Mouse (Mus musculus): ENCODE data around the gene Tor1aip2. TPM values are rescaled to one million over a fixed set of nuclear protein-coding genes. Genes with fewer than 3 reads are reported as not detected.

Tor1aip2 gene
- polyA plus RNA-seq, 1 experiment from 2014 or later: 91.7 TPM

DNA sequence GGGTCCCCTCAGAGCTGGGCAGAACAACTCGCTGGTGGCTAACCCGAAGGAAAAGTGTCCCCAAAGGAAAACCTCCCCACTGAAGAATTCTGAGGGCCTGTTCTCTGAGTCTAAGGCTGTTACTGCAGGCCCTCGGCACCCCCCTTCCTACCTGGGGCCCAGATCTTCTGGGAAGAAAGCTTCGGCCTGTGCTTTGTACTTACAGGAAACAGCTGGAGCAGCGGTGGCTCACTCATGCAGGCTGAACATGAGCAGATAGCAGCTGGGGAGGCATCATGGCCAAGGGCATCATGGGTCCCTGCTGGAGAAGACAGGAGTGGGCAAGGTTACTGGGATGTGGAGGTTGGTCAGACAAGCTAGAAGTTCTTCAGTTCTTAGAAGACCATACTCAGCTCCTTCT is 52.4 kb downstream of the Tor1aip2 start:
- H3K27ac ChIP-seq: no peak overlapping the region
- H3K9ac ChIP-seq: no peak overlapping the region
- peaks cover 17% of the 10 kb centered on the region for H3K4me1 ChIP-seq
- no peak overlapping the region for H3K4me2 ChIP-seq (replicated peaks)
- no peaks in the 10 kb centered on the region for H3K27me3 ChIP-seq
- H3K36me3 ChIP-seq: no peaks in the 10 kb centered on the region
- no peak overlapping the region for H3K4me3 ChIP-seq
- H3K9me3 ChIP-seq (replicated peaks): no peaks in the 10 kb centered on the region
- 82% methylated on average over 5 of the region's 5 CpGs for WGBS
- no peak for ATAC-seq (ENCODE audit: low FRiP score)

- Histone ChIP-seq H3K4me2 (replicated peaks) (no peak overlapping the region), H3K27me3 (no peaks in the 10 kb centered on the region), H3K4me1 (peaks cover 17% of the 10 kb centered on the region), H3K27ac (0 out of 2 replicates have a peak overlapping the region, but pooled peaks have one; percentile 1), H3K9ac (no peak overlapping the region), H3K36me3 (no peaks in the 10 kb centered on the region), H3K9me3 (replicated peaks) (no peaks in the 10 kb centered on the region), H3K4me3 (no peak overlapping the region)
- 64% methylated on average over 8 of the region's 8 CpGs for WGBS
- ATAC-seq (ENCODE audit: low FRiP score): peak; percentile 44; the same call in 1 of the 2 replicates
Measured at GRCm38 (mm10) chr1:156089561-156089960, 54.4 kb downstream of the Tor1aip2 start.

- WGBS: 45% methylated on average over 4 of the region's 4 CpGs
- Histone ChIP-seq H3K27me3 (no peaks in the 10 kb centered on the region), H3K9ac (no peak overlapping the region), H3K36me3 (no peaks in the 10 kb centered on the region), H3K4me3 (no peak overlapping the region), H3K4me2 (replicated peaks) (no peak overlapping the region), H3K4me1 (peaks cover 17% of the 10 kb centered on the region), H3K9me3 (replicated peaks) (no peaks in the 10 kb centered on the region), H3K27ac (peak overlapping the region; percentile 55)
- peak; percentile 94 for ATAC-seq (ENCODE audit: low FRiP score)
Measured at GRCm38 (mm10) chr1:156090042-156090441, 54.8 kb downstream of the Tor1aip2 start.

GRCm38 (mm10) chr1:156091811-156092210 is 56.6 kb downstream of the Tor1aip2 start:
- WGBS: 88% methylated on average over 4 of the region's 4 CpGs

DNA sequence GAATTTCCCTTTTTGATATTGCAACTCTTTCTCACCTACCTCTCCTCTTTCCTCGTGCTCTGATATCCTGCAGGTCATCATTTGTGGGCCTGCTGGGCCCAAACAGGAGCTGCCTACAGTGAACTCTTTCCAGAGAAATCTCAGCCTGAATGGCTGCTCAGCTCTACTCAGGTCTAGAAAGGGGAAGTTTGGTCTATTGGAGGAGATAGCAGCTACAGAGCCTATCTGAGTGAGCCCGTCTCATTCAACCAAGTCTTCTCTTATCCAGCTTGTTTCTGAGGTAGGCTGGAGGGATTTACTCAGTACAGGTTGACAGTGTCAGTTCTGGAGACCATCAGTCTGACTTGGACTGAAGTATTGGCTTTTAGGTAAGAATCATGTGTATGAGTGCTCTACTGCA is 68.6 kb downstream of the Tor1aip2 start:
- H3K4me3 ChIP-seq: no peak overlapping the region
- no peak overlapping the region for H3K4me2 ChIP-seq (replicated peaks)
- 84% methylated on average over 2 of the region's 2 CpGs for WGBS
- no peaks in the 10 kb centered on the region for H3K36me3 ChIP-seq
- H3K9me3 ChIP-seq (replicated peaks): peaks cover 4% of the 10 kb centered on the region; the same call in 1 of the 2 replicates
- no peak overlapping the region for H3K9ac ChIP-seq
- no peaks in the 10 kb centered on the region; the same call in 1 of the 2 replicates for H3K27me3 ChIP-seq
- H3K27ac ChIP-seq: no peak overlapping the region
- 0 out of 2 replicates have a peak, but pooled peaks cover 2% of the 10 kb centered on the region for H3K4me1 ChIP-seq
- no peak for ATAC-seq (ENCODE audit: low FRiP score)

More at GRCm38 (mm10) chr1:156091811-156092210, 56.6 kb downstream of the Tor1aip2 start:
- no peaks in the 10 kb centered on the region for H3K27me3 ChIP-seq
- no peak overlapping the region for H3K9ac ChIP-seq
- no peaks in the 10 kb centered on the region for H3K9me3 ChIP-seq (replicated peaks)
- no peak for ATAC-seq (ENCODE audit: low FRiP score)
- peaks cover 17% of the 10 kb centered on the region for H3K4me1 ChIP-seq
- no peak overlapping the region for H3K4me2 ChIP-seq (replicated peaks)
- no peak overlapping the region for H3K27ac ChIP-seq
- H3K36me3 ChIP-seq: no peaks in the 10 kb centered on the region
- no peak overlapping the region for H3K4me3 ChIP-seq

- 62% methylated on average over 2 of the region's 2 CpGs for WGBS
- Histone ChIP-seq H3K27ac (no peak overlapping the region), H3K9ac (no peak overlapping the region), H3K9me3 (replicated peaks) (peaks cover 4% of the 10 kb centered on the region; the same call in 1 of the 2 replicates), H3K4me1 (0 out of 2 replicates have a peak, but pooled peaks cover 4% of the 10 kb centered on the region), H3K27me3 (no peaks in the 10 kb centered on the region; the same call in 1 of the 2 replicates), H3K4me3 (no peak overlapping the region), H3K36me3 (no peaks in the 10 kb centered on the region), H3K4me2 (replicated peaks) (no peak overlapping the region)
- no peak for ATAC-seq (ENCODE audit: low FRiP score)
Measured at GRCm38 (mm10) chr1:156105381-156105780, 70.2 kb downstream of the Tor1aip2 start.

GRCm38 (mm10) chr1:156107424-156107823 is 72.2 kb downstream of the Tor1aip2 start:
- Histone ChIP-seq H3K4me1 (peaks cover 14% of the 10 kb centered on the region), H3K36me3 (no peaks in the 10 kb centered on the region), H3K27ac (no peak overlapping the region), H3K4me2 (replicated peaks) (no peak overlapping the region), H3K4me3 (no peak overlapping the region), H3K9ac (no peak overlapping the region), H3K9me3 (replicated peaks) (no peaks in the 10 kb centered on the region), H3K27me3 (no peaks in the 10 kb centered on the region; the same call in none of the 2 replicates)
- ATAC-seq (ENCODE audit: low FRiP score): no peak
- WGBS: 90% methylated on average over 2 of the region's 2 CpGs

- WGBS: 65% methylated on average over 10 of the region's 10 CpGs
- ATAC-seq (ENCODE audit: low FRiP score): no peak
- H3K4me3 ChIP-seq: no peak overlapping the region
- no peaks in the 10 kb centered on the region for H3K9me3 ChIP-seq (replicated peaks)
- peaks cover 14% of the 10 kb centered on the region for H3K4me1 ChIP-seq
- H3K36me3 ChIP-seq: no peaks in the 10 kb centered on the region
- no peak overlapping the region for H3K27ac ChIP-seq
- no peaks in the 10 kb centered on the region; the same call in 1 of the 2 replicates for H3K27me3 ChIP-seq
- H3K4me2 ChIP-seq (replicated peaks): no peak overlapping the region
- no peak overlapping the region for H3K9ac ChIP-seq
Measured at GRCm38 (mm10) chr1:156108400-156108799, 73.2 kb downstream of the Tor1aip2 start.

- ATAC-seq (ENCODE audit: low FRiP score): no peak
- Histone ChIP-seq H3K36me3 (no peaks in the 10 kb centered on the region), H3K9me3 (replicated peaks) (no peaks in the 10 kb centered on the region), H3K27ac (no peak overlapping the region), H3K4me1 (peaks cover 22% of the 10 kb centered on the region), H3K9ac (no peak overlapping the region), H3K4me2 (replicated peaks) (no peak overlapping the region), H3K27me3 (no peaks in the 10 kb centered on the region; the same call in 1 of the 2 replicates), H3K4me3 (no peak overlapping the region)
- 75% methylated on average over 9 of the region's 9 CpGs for WGBS
Measured at GRCm38 (mm10) chr1:156111090-156111489, 75.9 kb downstream of the Tor1aip2 start.

GRCm38 (mm10) chr1:156111728-156112127 is 76.5 kb downstream of the Tor1aip2 start:
- Histone ChIP-seq H3K27me3 (no peaks in the 10 kb centered on the region; the same call in 1 of the 2 replicates), H3K4me2 (replicated peaks) (peak overlapping the region; percentile 33), H3K9me3 (replicated peaks) (no peaks in the 10 kb centered on the region), H3K36me3 (no peaks in the 10 kb centered on the region), H3K27ac (peak overlapping the region; percentile 35; the same call in 1 of the 2 replicates), H3K4me1 (peaks cover 22% of the 10 kb centered on the region), H3K9ac (no peak overlapping the region), H3K4me3 (no peak overlapping the region)
- 30% methylated on average over 12 of the region's 12 CpGs for WGBS
- no peak for ATAC-seq (ENCODE audit: low FRiP score)

DNA sequence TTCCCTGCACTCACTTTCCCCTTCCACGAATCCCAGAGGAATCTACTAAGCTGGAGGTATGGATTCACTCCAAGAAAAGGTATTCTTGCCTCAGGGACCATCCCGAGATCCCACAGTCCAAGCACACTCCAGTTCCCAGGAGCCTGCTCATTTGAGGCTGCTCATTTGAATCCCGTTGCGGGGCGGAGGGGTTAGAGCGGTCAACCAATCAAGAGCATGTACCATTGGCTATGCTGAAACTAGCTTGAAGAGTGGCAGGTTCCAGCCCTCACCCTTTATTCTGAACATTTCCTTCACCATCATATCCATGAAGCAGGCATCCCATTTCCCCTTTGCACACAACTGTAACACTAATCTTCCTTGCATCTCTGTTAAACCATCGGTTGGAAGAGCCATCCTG is 76.9 kb downstream of the Tor1aip2 start:
- H3K27me3 ChIP-seq: no peaks in the 10 kb centered on the region; the same call in 1 of the 2 replicates
- no peaks in the 10 kb centered on the region for H3K9me3 ChIP-seq (replicated peaks)
- H3K4me2 ChIP-seq (replicated peaks): peak overlapping the region; percentile 33
- H3K27ac ChIP-seq: peak overlapping the region; percentile 35; the same call in 1 of the 2 replicates
- no peak for ATAC-seq (ENCODE audit: low FRiP score)
- WGBS: 61% methylated on average over 7 of the region's 7 CpGs
- H3K36me3 ChIP-seq: no peaks in the 10 kb centered on the region
- no peak overlapping the region for H3K4me3 ChIP-seq
- peaks cover 22% of the 10 kb centered on the region for H3K4me1 ChIP-seq
- no peak overlapping the region for H3K9ac ChIP-seq

GRCm38 (mm10) chr1:156113884-156114499 is 78.8 kb downstream of the Tor1aip2 start:
- H3K4me3 ChIP-seq: no peak overlapping the region
- no peaks in the 10 kb centered on the region; the same call in 1 of the 2 replicates for H3K27me3 ChIP-seq
- H3K27ac ChIP-seq: no peak overlapping the region
- H3K4me1 ChIP-seq: peaks cover 18% of the 10 kb centered on the region
- H3K36me3 ChIP-seq: no peaks in the 10 kb centered on the region
- 82% methylated on average over 8 of the region's 8 CpGs for WGBS
- H3K9ac ChIP-seq: no peak overlapping the region
- no peaks in the 10 kb centered on the region for H3K9me3 ChIP-seq (replicated peaks)
- H3K4me2 ChIP-seq (replicated peaks): no peak overlapping the region
- ATAC-seq (ENCODE audit: low FRiP score): no peak

DNA sequence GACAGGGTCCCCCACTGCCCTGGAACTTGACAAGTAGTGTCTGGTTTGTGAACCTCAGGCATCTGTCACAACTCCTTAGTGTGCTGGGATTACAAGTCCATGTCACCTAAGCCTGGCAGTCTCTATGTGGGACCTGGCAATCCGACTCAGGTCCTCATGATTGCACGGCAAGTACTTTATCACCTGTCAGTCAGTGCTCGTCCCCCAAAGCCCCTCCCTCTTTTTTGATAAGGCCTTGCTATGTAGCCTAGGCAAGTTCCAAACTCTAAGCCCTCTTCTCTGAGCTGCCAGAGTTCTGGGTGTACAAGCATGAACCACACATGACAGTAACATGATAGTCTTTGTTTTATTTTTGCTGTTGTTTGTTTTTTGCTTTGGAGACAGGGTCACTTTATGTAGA is 81.6 kb downstream of the Tor1aip2 start:
- Histone ChIP-seq H3K27ac (no peak overlapping the region), H3K36me3 (no peaks in the 10 kb centered on the region), H3K4me2 (replicated peaks) (no peak overlapping the region), H3K9me3 (replicated peaks) (no peaks in the 10 kb centered on the region), H3K9ac (no peak overlapping the region), H3K4me3 (no peak overlapping the region), H3K4me1 (peaks cover 14% of the 10 kb centered on the region), H3K27me3 (no peaks in the 10 kb centered on the region; the same call in 1 of the 2 replicates)
- ATAC-seq (ENCODE audit: low FRiP score): no peak
- 67% methylated on average over 3 of the region's 3 CpGs for WGBS

Data from hindbrain, embryonic 12.5 days (tissue).